Comparison of ENCODE assay signal across 27 mouse cellular contexts in the genomic region with DNA sequence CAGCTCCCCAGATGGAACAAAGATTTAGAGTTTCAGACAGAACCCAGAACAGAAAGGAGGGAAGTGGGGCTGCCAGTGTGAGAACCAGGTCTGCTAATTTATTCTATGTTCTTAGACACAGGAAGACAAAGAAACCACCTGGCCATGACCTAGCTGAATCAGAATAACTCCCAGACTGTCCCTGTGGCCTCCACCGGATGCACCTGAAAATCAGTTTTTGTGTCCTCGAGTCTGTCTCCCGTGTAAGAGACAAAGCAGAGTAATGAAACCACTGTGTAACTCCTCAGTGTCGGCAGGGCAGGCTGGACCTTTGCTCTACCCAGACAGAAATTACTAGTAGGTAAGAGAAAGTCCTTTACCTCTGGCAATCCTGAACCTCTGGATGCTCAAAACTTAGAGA.
DNase-seq lines count a peak whose midpoint lies in the region; ATAC-seq and TF ChIP-seq lines count a peak whose summit lies in the region.
"Had no signal": no experiment of that assay in that cellular context is flagged by ENCODE, and none has a peak within 500 bp of the region (broad histone marks: within the 10 kb centered on the region; RNA-seq: fewer than 3 reads in every experiment).

No protein-coding gene starts in this region.

- H3K4me2 ChIP-seq in kidney, postnatal 0 days (ENCODE audit: low read length) = no peak overlapping the region
- H3K4me2 ChIP-seq in CH12.LX (ENCODE audit: insufficient read depth, low read depth, poor library complexity, severe bottlenecking) = peak overlapping the region; percentile 47
- H3K4me2 ChIP-seq: embryonic facial prominence, embryonic 12.5 days; heart, embryonic 11.5 days; hindbrain, embryonic 13.5 days; liver, embryonic 15.5 days; lung, embryonic 14.5 days had no signal

- TF ChIP-seq RAD21 in CH12.LX (IDR thresholded peaks at IDR 0.05; ENCODE audit: low read depth, low read length) = peak; percentile 12

- DNase-seq in kidney, postnatal 0 days (ENCODE audit: low spot score) = peak; percentile 33
- no peak for DNase-seq in kidney, postnatal 10 days
- DNase-seq in spleen, postnatal 36 days (ENCODE audit: low spot score in 2 of 2) = peak; percentile 51 to 69
- DNase-seq in spleen, adult 18-20 months = no peak
- peak; percentile 92 for DNase-seq in CH12.LX (ENCODE audit: extremely low read depth)
- DNase-seq in urinary bladder, adult 2 months (ENCODE audit: low spot score) = no peak
- DNase-seq in left cerebral cortex, postnatal 4 days = no peak
- DNase-seq: adrenal gland, adult 8-10 months; cerebellum, adult 8-10 months; cerebellum, postnatal 25 days; gastrocnemius, postnatal 25 days; heart, adult 18-20 months; heart, postnatal 36 days; kidney, adult 9 months; lung, embryonic 14.5 days; lung, postnatal 14 days; midbrain, embryonic 14.5 days; right cerebral cortex, adult 18-20 months; thymus, postnatal 25 days had no signal

- TF ChIP-seq POLR2A in CH12.LX (IDR thresholded peaks at IDR 0.05; ENCODE audit: low read depth, low read length) = peak; percentile 63

- 60% methylated on average over 4 of the region's 4 CpGs for WGBS in kidney, postnatal 0 days

- H3K36me3 ChIP-seq in kidney, postnatal 0 days (ENCODE audit: insufficient read depth, low read length) = no peaks in the 10 kb centered on the region
- peaks cover 24 to 54% of the 10 kb centered on the region in 2 experiments for H3K36me3 ChIP-seq in CH12.LX (replicated peaks in 1 of 2; ENCODE audit: control insufficient read depth in 1 of 2, insufficient read depth in 1 of 2, low read length in 1 of 2)
- H3K36me3 ChIP-seq: embryonic facial prominence, embryonic 12.5 days; hindbrain, embryonic 13.5 days; liver, embryonic 15.5 days had no signal

- H3K79me2 ChIP-seq in CH12.LX (replicated peaks; ENCODE audit: control insufficient read depth, extremely low read depth, insufficient read depth, poor library complexity, severe bottlenecking) = peaks cover 31% of the 10 kb centered on the region

- no peak for TF ChIP-seq CTCF in kidney, postnatal 0 days (IDR thresholded peaks at IDR 0.05; ENCODE audit: low read depth)
- TF ChIP-seq CTCF in CH12.LX (conservative IDR thresholded peaks at IDR 0.05 in 1 of 2, IDR thresholded peaks at IDR 0.05 in 1 of 2; ENCODE audit: low read depth in 2 of 2, low read length in 2 of 2) = no peak

- H3K4me3 ChIP-seq in kidney, postnatal 0 days (replicated peaks; ENCODE audit: low read depth, low read length) = no peak overlapping the region
- peak overlapping the region in 2 of 3 experiments; percentile 48 to 56 for H3K4me3 ChIP-seq in CH12.LX (replicated peaks in 1 of 3; ENCODE audit: low read depth in 2 of 3, low read length in 2 of 3, poor library complexity in 1 of 3)
- H3K4me3 ChIP-seq: embryonic facial prominence, embryonic 12.5 days; hindbrain, embryonic 13.5 days; left cerebral cortex, adult 2 months; liver, embryonic 15.5 days had no signal

- intact Hi-C loops in left cerebral cortex, postnatal 4 days (cut with DNase I) = no loop called here

- H3K4me1 ChIP-seq in kidney, postnatal 0 days (replicated peaks; ENCODE audit: insufficient read depth, low read length) = no peaks in the 10 kb centered on the region
- peaks cover 3 to 25% of the 10 kb centered on the region in 2 experiments for H3K4me1 ChIP-seq in CH12.LX (ENCODE audit: control insufficient read depth in 1 of 2, insufficient read depth in 2 of 2)
- H3K4me1 ChIP-seq: embryonic facial prominence, embryonic 12.5 days; hindbrain, embryonic 13.5 days; liver, embryonic 15.5 days had no signal

- H3K9me3 ChIP-seq in kidney, postnatal 0 days (replicated peaks; ENCODE audit: low read length) = no peaks in the 10 kb centered on the region
- H3K9me3 ChIP-seq in CH12.LX (replicated peaks; ENCODE audit: low read length) = peaks cover 9% of the 10 kb centered on the region
- H3K9me3 ChIP-seq: embryonic facial prominence, embryonic 12.5 days; hindbrain, embryonic 13.5 days; liver, embryonic 15.5 days had no signal

- dilution Hi-C loops in CH12.LX (cut with MboI; ENCODE audit: extremely low pct_ligation_motif_present, extremely low pct_unique_long_range_greater_than_20kb, low sequenced_read_pairs) = no loop called here

- no peak overlapping the region for H3K27ac ChIP-seq in kidney, postnatal 0 days
- H3K27ac ChIP-seq in CH12.LX (ENCODE audit: insufficient read depth, low read depth) = peak overlapping the region; percentile 65
- H3K27ac ChIP-seq: embryonic facial prominence, embryonic 12.5 days; hindbrain, embryonic 13.5 days; left cerebral cortex, adult 2 months; liver, embryonic 15.5 days had no signal

- no peaks in the 10 kb centered on the region for H3K27me3 ChIP-seq in kidney, postnatal 0 days (ENCODE audit: insufficient read depth, low read length)
- no peaks in the 10 kb centered on the region for H3K27me3 ChIP-seq in CH12.LX (replicated peaks)
- H3K27me3 ChIP-seq: embryonic facial prominence, embryonic 12.5 days; liver, embryonic 15.5 days had no signal

- peak; percentile 94 for TF ChIP-seq EP300 in CH12.LX (IDR thresholded peaks at IDR 0.05; ENCODE audit: low read length)

- no peak overlapping the region for H3K9ac ChIP-seq in kidney, postnatal 0 days (ENCODE audit: low read depth, low read length)
- 0 out of 2 replicates have a peak overlapping the region, but pooled peaks have one; percentile 15 for H3K9ac ChIP-seq in CH12.LX (ENCODE audit: insufficient read depth, low read depth)
- H3K9ac ChIP-seq: embryonic facial prominence, embryonic 12.5 days; hindbrain, embryonic 13.5 days; liver, embryonic 15.5 days; lung, embryonic 14.5 days had no signal

- ATAC-seq in kidney, postnatal 0 days (replicated peaks; ENCODE audit: low FRiP score, low read depth) = no peak
- ATAC-seq: activated CD4-positive, CD25-positive, alpha-beta regulatory T cell, adult 4 months; forebrain, embryonic 14.5 days; intestine, postnatal 0 days had no signal

- in situ Hi-C loops in CH12.LX (cut with MboI; ENCODE audit: low pct_ligation_motif_present, low pct_unique_long_range_greater_than_20kb, low sequenced_read_pairs) = no loop called here

TF ChIP-seq in CH12.LX, 34 proteins besides CTCF, POLR2A, EP300 and RAD21 (continues in another document):
- TF ChIP-seq BHLHE40 (IDR thresholded peaks at IDR 0.05; ENCODE audit: low read depth, low read length) = peak; percentile 63
- TF ChIP-seq NELFE (IDR thresholded peaks at IDR 0.05; ENCODE audit: low read depth, low read length) = peak; percentile 63
- peak; percentile 46; the same call in 1 of the 2 replicates for TF ChIP-seq HCFC1 (IDR thresholded peaks at IDR 0.05; ENCODE audit: low read depth, low read length)
- TF ChIP-seq TCF12 (IDR thresholded peaks at IDR 0.05; ENCODE audit: low read depth, low read length) = peak; percentile 98
- TF ChIP-seq SIN3A (IDR thresholded peaks at IDR 0.05; ENCODE audit: low read length) = peak; percentile 84; the same call in 1 of the 2 replicates
- TF ChIP-seq NRF1 (IDR thresholded peaks at IDR 0.05; ENCODE audit: low read depth, low read length) = no peak
- TF ChIP-seq POLR2AphosphoS2 (IDR thresholded peaks at IDR 0.05; ENCODE audit: low read depth, low read length) = peak; percentile 76; the same call in 1 of the 2 replicates
- peak; percentile 91 for TF ChIP-seq ETS1 (conservative IDR thresholded peaks at IDR 0.05; ENCODE audit: low read depth, low read length)
- peak; percentile 86; the same call in 1 of the 2 replicates for TF ChIP-seq MAZ (IDR thresholded peaks at IDR 0.05; ENCODE audit: low read depth, low read length)
- TF ChIP-seq CHD1 (IDR thresholded peaks at IDR 0.05; ENCODE audit: low read depth, low read length) = 0 out of 2 replicates have a peak, but pooled peaks have one; percentile 83
- 0 out of 2 replicates have a peak, but pooled peaks have one; percentile 68 for TF ChIP-seq KAT2A (IDR thresholded peaks at IDR 0.05; ENCODE audit: insufficient replicate concordance, low read length)
- TF ChIP-seq JUN (IDR thresholded peaks at IDR 0.05; ENCODE audit: insufficient read depth, low read depth, low read length) = peak; percentile 81
- TF ChIP-seq JUND (conservative IDR thresholded peaks at IDR 0.05; ENCODE audit: low read depth, low read length) = peak; percentile 54
- peak; percentile 48 for TF ChIP-seq MXI1 (IDR thresholded peaks at IDR 0.05; ENCODE audit: low read depth, low read length)
- TF ChIP-seq MAX (IDR thresholded peaks at IDR 0.05; ENCODE audit: low read length) = peak; percentile 85
- TF ChIP-seq SMC3 (IDR thresholded peaks at IDR 0.05; ENCODE audit: low read depth, low read length) = peak; percentile 33; the same call in 1 of the 2 replicates
- TF ChIP-seq UBTF (IDR thresholded peaks at IDR 0.05; ENCODE audit: low read depth, low read length) = no peak
- no peak for TF ChIP-seq ZNF384 (IDR thresholded peaks at IDR 0.05; ENCODE audit: low read depth, low read length)
- peak; percentile 76 for TF ChIP-seq MAFK (IDR thresholded peaks at IDR 0.05; ENCODE audit: insufficient replicate concordance, low read length)
- TF ChIP-seq PAX5 (IDR thresholded peaks at IDR 0.05; ENCODE audit: low read length) = no peak
- peak; percentile 81 for TF ChIP-seq MYC (IDR thresholded peaks at IDR 0.05; ENCODE audit: low read depth, low read length)
- TF ChIP-seq MEF2A (IDR thresholded peaks at IDR 0.05; ENCODE audit: borderline replicate concordance, low read depth, low read length) = peak; percentile 93
- no peak for TF ChIP-seq ZKSCAN1 (IDR thresholded peaks at IDR 0.05; ENCODE audit: borderline replicate concordance, low read depth, low read length)
- peak; percentile 80; the same call in 1 of the 2 replicates for TF ChIP-seq CHD2 (IDR thresholded peaks at IDR 0.05; ENCODE audit: low read length)
- TF ChIP-seq ZC3H11A (IDR thresholded peaks at IDR 0.05; ENCODE audit: low read depth, low read length) = no peak
- no peak for TF ChIP-seq USF1 (IDR thresholded peaks at IDR 0.05; ENCODE audit: low read depth, low read length)
- peak; percentile 44; the same call in 1 of the 2 replicates for TF ChIP-seq RCOR1 (conservative IDR thresholded peaks at IDR 0.05; ENCODE audit: low read depth, low read length)
- peak; percentile 82 for TF ChIP-seq ZMIZ1 (IDR thresholded peaks at IDR 0.05; ENCODE audit: low read depth, low read length)
- TF ChIP-seq IRF4 (IDR thresholded peaks at IDR 0.05; ENCODE audit: low read depth, low read length) = peak; percentile 82
- TF ChIP-seq E2F4 (IDR thresholded peaks at IDR 0.05; ENCODE audit: insufficient replicate concordance, low read depth, low read length) = 0 out of 2 replicates have a peak, but pooled peaks have one; percentile 63
- TF ChIP-seq USF2 (conservative IDR thresholded peaks at IDR 0.05; ENCODE audit: low read depth, low read length) = no peak
- TF ChIP-seq ELF1 (IDR thresholded peaks at IDR 0.05; ENCODE audit: low read depth, low read length) = peak; percentile 51; the same call in 1 of the 2 replicates
- no peak; the same call in 1 of the 2 replicates for TF ChIP-seq TBP (conservative IDR thresholded peaks at IDR 0.05; ENCODE audit: low read depth, low read length)

Comparison
In these comparisons a context has a peak if more than half of its experiments do, and no peak if none do; other contexts are left out.
1. DNase-seq: peak in kidney, postnatal 0 days (single experiment), spleen, postnatal 36 days (2 of 2) and CH12.LX (single experiment); none in kidney, postnatal 10 days (single experiment), spleen, adult 18-20 months (0 of 2), urinary bladder, adult 2 months (single experiment) and left cerebral cortex, postnatal 4 days (single experiment).